Mouse (Mus musculus): Measurements from ENCODE around the gene Pde10a. TPM values are rescaled to one million over a fixed set of nuclear protein-coding genes. Genes with fewer than 3 reads are reported as not detected.
"Not testable (repeated sequence)": the region's sequence is repeated elsewhere in the genome, so short reads cannot be mapped to it uniquely, and the experiment has no call there.

The Pde10a gene
- total RNA-seq, 2 experiments from 2014 or later, result 1.7 to 7.8 TPM

DNA sequence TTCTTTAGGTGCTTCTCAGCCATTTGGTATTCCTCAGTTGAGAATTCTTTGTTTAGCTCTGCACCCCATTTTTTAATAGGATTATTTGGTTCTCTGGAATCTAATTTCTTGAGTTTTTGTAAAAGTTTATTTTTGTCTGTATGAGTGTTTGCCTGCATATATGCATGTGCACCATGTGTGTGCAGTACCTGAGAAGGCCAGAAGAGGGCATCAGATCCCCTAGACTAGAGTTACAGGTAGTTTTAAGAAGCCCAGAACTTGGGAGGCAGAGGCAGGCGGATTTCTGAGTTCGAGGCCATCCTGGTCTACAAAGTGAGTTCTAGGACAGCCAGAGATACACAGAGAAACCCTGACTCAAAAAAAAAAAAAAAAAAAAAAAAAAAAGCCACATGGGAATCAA, 187.6 kb downstream of the Pde10a start:
- ATAC-seq (replicated peaks; ENCODE audit: low FRiP score, low TSS enrichment, poor library complexity, severe bottlenecking), result not testable (repeated sequence)

GRCm38 (mm10) chr17:8720961-8721360, 195.8 kb downstream of the Pde10a start:
- ATAC-seq (replicated peaks; ENCODE audit: low FRiP score, low TSS enrichment, poor library complexity, severe bottlenecking), result no peak

DNA sequence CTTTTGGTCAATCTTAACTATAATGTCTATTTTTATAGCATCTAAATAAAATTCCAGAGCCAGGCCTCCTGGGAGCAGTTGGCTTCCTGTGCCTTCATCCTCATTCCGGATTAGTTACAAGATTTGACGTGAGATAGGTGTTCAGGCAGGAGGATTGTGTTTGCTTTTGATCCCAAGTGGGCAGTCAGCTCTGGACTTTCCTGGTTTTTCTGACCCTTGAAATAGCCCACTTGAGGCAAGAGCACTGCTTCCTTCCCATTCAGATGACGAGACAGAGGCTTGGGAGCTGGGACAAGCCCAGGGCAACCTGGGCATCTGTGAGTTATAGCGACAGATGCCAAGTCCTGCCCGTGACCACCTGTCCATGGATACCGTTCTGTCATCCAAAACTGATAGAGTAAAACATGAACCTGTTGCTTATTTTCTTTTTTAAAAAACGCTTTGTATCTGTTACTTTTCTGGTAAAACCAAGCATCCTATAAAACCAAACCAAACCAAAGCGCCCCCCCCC, 199.3 kb downstream of the Pde10a start:
- ATAC-seq (replicated peaks; ENCODE audit: low FRiP score, low TSS enrichment, poor library complexity, severe bottlenecking), result no peak

- no peak for ATAC-seq (replicated peaks; ENCODE audit: low FRiP score, low TSS enrichment, poor library complexity, severe bottlenecking)
Observed at GRCm38 (mm10) chr17:8728646-8729045, 203.5 kb downstream of the Pde10a start.

GRCm38 (mm10) chr17:8729808-8730207, 204.6 kb downstream of the Pde10a start:
- ATAC-seq (replicated peaks; ENCODE audit: low FRiP score, low TSS enrichment, poor library complexity, severe bottlenecking), result no peak

- ATAC-seq (replicated peaks; ENCODE audit: low FRiP score, low TSS enrichment, poor library complexity, severe bottlenecking), result no peak
Observed at GRCm38 (mm10) chr17:8731073-8731472, 205.9 kb downstream of the Pde10a start.

GRCm38 (mm10) chr17:8736259-8736658, 211.1 kb downstream of the Pde10a start:
- no peak for ATAC-seq (replicated peaks; ENCODE audit: low FRiP score, low TSS enrichment, poor library complexity, severe bottlenecking)

DNA sequence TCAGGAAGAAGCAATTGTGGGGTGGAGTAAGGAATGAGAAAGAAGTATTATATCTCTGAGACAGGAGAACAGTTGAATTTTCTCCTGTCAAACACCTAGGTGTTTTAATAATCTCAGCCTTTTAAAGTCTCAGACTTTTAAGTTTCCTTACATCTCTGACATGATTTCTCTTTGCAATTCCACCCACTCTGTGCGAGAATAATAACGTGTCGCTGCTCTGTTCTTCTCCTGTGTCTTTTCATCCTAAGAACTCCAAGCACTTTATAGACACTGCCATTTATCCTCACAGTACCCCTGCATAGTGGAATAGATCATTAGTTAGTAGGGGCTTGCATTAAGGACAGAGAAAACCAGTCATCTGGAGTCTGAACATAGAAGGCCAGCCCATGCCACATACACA, 217.6 kb downstream of the Pde10a start:
- ATAC-seq (replicated peaks; ENCODE audit: low FRiP score, low TSS enrichment, poor library complexity, severe bottlenecking), result no peak

DNA sequence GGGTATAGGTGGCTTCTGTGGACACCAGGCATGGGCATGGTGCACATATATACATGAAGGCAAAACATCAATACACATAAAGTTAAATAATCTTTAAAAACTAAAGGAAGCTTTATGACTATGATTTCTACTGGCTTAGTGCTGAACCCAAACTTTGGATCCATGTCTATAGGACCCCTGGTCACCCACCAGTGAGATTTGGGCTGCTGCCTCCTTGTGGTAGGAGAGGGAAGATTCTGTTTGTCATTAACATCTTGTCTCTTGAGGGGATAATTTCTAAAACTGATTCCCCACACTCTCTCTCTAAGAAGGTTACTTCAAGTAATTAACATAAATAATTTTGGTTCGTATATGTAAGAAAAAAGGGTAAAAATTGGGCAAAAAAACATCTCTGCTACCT, 220.2 kb downstream of the Pde10a start:
- no peak for ATAC-seq (replicated peaks; ENCODE audit: low FRiP score, low TSS enrichment, poor library complexity, severe bottlenecking)

DNA sequence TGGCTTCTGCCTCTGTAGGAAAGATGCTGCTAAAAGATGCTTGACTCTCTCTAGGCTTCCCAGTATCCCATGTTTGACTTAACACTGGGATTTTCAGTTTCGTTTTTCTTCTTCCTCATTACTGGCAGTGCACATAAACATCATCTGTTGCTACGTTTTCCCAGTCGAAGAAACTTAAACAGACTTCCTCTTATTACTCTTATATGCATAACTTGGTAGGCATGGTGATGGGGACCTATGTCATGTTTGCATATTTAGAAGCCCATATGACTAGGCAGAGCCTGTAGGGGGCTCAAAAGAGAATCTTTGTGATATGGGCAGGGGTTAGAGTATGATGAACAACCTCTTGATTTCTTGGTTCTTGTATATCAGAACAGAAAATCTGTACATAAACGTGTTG, 224.3 kb downstream of the Pde10a start:
- no peak for ATAC-seq (replicated peaks; ENCODE audit: low FRiP score, low TSS enrichment, poor library complexity, severe bottlenecking)

- no peak for ATAC-seq (replicated peaks; ENCODE audit: low FRiP score, low TSS enrichment, poor library complexity, severe bottlenecking)
Observed at GRCm38 (mm10) chr17:8757576-8757975, 232.4 kb downstream of the Pde10a start.

DNA sequence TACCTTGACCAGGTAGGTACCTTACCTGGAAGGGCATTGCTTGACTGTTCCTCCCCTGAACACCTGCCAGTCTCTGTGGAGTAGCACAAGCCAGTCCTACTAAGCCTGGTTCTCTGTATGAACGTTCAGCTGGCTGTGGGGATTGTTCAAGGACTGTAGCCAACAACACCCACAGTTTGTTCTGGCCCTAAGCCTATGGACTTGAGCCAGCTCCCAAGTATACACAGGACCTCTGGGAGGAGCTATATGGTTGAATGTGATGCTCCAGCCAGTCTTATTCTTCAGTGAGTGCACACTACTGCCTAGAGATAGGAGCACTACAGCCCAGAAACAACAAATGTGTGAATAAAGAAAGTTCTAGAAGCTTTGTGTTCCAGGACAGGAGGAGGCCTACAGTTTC, 238.1 kb downstream of the Pde10a start:
- ATAC-seq (replicated peaks; ENCODE audit: low FRiP score, low TSS enrichment, poor library complexity, severe bottlenecking), result no peak

DNA sequence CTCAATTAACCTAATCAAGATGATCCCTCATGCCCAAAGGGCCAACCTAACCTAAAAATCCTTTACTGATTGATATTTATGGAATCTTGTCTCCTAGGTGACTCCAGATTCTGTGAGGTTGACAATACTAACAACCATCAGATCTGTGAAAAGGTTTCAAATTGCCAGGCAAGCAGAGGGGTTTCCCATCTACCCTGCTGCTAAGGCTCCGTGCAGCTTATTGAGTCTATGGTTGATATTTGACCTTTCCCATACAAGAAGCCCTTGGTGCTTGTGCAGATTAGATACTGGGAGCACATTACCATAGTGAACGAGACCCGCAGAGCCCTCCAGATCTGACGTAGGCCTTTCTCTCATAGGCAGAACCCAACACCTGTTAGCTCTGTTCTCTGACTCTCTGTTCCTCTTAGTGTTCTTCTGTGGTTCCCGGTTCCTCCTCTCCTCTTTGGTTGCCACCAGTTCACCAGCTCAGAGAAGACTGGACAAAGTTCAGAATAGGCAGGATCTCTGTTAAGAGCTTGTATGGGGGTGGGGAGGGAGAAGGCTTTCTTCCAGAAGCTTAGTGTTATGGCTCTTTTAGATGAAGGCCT, 240.9 kb downstream of the Pde10a start:
- no peak for ATAC-seq (replicated peaks; ENCODE audit: low FRiP score, low TSS enrichment, poor library complexity, severe bottlenecking)

DNA sequence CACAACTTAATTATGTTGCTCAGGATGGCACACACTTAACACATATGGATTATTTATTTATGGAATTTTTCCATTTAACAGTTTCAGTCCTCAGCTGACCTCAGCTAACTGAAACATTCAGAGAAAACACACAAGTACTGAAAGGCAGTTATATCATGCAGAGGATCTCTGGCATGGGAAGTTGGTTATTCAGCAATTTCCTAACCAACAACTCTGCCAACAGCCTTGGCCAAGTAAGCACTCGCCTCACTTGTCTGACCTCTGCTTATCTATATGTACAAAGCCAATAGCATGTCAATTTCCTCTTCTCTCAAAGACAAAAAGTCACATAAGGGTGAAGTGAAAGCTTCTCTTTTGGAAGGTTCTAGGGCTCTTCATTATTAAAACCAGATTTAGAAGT, 244.0 kb downstream of the Pde10a start:
- no peak for ATAC-seq (replicated peaks; ENCODE audit: low FRiP score, low TSS enrichment, poor library complexity, severe bottlenecking)

DNA sequence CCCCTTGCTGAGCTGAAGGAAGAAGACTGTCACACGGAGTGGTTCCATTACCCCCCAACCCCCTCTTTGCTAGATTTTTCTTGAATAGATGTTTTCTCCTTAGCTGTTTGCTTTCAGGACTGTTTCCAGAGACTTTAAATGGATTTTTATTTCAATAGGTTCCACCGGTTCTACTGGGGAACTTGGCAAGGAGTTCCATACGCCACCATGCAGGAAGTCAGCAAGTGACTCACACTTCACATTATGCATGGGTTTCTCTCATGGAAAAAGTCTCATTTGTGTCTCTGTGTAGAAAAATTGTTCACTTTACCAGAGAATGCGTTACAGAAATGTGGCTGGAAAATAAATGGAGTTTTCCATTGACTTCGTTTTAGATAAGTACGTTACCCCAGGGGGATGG, 248.2 kb downstream of the Pde10a start:
- ATAC-seq (replicated peaks; ENCODE audit: low FRiP score, low TSS enrichment, poor library complexity, severe bottlenecking), result no peak

DNA sequence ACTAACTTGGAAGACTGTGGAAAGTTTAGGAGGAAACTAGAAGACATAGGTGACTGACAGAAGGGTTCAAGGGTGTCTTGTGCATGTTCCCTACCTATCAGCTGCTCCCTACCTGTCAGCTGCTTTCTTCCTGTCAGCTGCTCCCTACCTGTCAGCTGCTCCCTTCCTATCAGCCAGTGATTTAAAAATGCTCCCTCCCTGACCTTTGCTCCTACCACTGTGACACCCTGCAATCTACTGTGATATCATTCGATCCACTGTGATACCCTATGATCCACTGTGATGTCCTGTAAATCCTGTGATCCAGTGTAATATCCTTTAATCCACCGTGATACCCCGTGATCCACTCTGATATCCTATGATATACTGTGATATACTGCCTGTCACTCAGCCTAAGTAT, 249.1 kb downstream of the Pde10a start:
- no peak for ATAC-seq (replicated peaks; ENCODE audit: low FRiP score, low TSS enrichment, poor library complexity, severe bottlenecking)

DNA sequence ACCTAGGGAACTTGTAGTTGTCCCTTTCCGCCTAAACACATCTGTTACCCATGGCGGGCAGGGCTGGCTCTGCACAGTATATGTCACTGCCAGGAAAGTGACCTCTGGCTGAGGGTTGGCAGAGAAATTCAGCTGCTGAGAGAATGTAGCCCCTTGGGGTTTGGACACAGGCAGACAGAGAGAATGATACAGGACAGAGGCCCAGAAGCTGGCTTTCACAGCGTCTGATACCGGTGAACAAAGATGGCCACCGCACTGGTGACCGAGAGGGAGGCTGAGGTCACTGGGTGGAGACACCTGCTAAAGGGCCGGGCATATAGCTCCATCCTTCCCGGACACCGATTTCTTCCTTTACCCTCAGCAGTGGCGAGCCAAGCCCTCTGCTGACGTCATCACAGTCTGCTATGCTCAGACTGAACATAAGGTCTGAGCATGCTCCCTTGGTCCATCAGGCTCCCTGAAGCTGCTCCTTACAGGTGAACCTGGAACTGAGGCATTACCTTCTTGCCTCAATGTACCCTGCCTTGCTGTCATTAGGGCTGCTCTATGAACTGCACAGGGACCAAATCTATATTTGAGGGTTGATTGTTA, 250.5 kb downstream of the Pde10a start:
- no peak for ATAC-seq (replicated peaks; ENCODE audit: low FRiP score, low TSS enrichment, poor library complexity, severe bottlenecking)

DNA sequence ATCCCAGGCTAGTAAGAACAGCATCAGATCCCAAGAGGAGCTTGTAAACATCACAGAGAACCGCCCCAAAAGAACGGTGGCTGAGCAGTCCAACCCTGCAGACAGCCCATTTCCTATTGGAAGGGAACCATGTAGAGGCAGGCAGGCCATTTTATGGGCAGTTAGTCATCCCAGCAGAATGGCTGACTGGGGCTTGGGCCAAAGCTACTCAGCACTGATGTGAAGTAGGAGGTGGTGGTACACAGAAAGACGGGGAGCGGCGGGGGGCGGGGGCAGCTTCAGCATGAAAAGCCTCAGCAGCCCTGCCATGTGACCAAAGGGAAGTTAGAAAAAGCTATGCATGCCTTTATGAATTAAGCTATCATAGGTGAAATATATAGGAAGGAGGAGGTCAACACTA, 252.5 kb downstream of the Pde10a start:
- no peak for ATAC-seq (replicated peaks; ENCODE audit: low FRiP score, low TSS enrichment, poor library complexity, severe bottlenecking)

- no peak for ATAC-seq (replicated peaks; ENCODE audit: low FRiP score, low TSS enrichment, poor library complexity, severe bottlenecking)
Observed at GRCm38 (mm10) chr17:8778839-8779238, 253.7 kb downstream of the Pde10a start.

DNA sequence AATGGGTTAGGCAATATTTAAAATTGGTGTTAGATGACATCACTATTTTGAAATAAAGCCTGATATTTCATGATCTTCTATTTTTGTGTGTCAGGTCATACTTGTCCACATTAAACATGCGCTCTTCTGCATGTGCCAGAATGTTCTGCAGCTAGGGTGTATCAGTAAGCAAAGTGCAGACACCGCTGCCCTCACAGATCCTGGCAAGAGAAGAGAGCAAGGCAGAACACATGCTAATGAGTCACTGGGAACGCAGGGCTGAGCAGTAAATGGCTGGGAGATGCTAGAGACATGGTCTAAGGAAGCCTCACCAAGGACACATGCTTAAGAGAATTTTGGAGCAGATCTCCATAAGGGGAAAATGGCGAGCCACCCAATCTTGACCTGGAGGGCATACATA, 255.3 kb downstream of the Pde10a start:
- ATAC-seq (replicated peaks; ENCODE audit: low FRiP score, low TSS enrichment, poor library complexity, severe bottlenecking), result no peak

- no peak for ATAC-seq (replicated peaks; ENCODE audit: low FRiP score, low TSS enrichment, poor library complexity, severe bottlenecking)
Observed at GRCm38 (mm10) chr17:8781040-8781439, 255.9 kb downstream of the Pde10a start.

GRCm38 (mm10) chr17:8781576-8781975, 256.4 kb downstream of the Pde10a start:
- ATAC-seq (replicated peaks; ENCODE audit: low FRiP score, low TSS enrichment, poor library complexity, severe bottlenecking), result no peak
